In the genomic region with DNA sequence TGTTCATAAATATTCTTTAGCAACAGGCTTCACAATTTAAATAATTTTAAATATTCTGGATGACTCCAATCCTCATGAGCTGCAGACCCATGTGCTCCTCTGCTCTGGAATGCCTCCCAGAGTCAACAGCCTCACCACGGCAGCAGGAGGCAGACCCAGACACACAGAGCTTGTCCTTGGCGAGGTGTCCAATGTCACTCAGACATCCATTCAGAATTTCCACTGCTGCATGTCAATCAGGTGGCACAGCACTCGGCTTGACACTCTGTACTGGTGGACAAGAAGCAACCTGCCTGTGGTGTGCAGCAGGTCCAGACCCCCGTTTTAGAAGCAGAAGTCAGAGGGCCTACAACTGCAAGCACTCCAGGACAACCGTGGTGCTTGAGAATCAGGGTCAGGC, we compare ENCODE assay signal across 20 mouse cellular contexts. TPM values are rescaled to one million over a fixed set of nuclear protein-coding genes. Genes with fewer than 3 reads are reported as not detected.
A peak's percentile ranks its signal among the peaks of the same experiment; 100 is the strongest.
DNase-seq lines count a peak whose midpoint lies in the region; ATAC-seq lines count a peak whose summit lies in the region.
"Had no signal": no experiment of that assay in that cellular context is flagged by ENCODE, and none has a peak within 500 bp of the region (broad histone marks: within the 10 kb centered on the region; RNA-seq: fewer than 3 reads in every experiment).

No protein-coding gene starts in this region.

- peaks cover 6% of the 10 kb centered on the region for H3K4me1 ChIP-seq in heart, embryonic 12.5 days (replicated peaks)
- peaks cover 4% of the 10 kb centered on the region; the same call in 1 of the 2 replicates for H3K4me1 ChIP-seq in heart, embryonic 15.5 days (replicated peaks)
- H3K4me1 ChIP-seq: embryonic facial prominence, embryonic 12.5 days; forebrain, embryonic 15.5 days; intestine, embryonic 15.5 days; kidney, embryonic 15.5 days had no signal

- no peak overlapping the region for H3K4me2 ChIP-seq in heart, embryonic 12.5 days
- H3K4me2 ChIP-seq in heart, embryonic 15.5 days = no peak overlapping the region
- H3K4me2 ChIP-seq: embryonic facial prominence, embryonic 12.5 days; forebrain, embryonic 15.5 days; hindbrain, embryonic 14.5 days; intestine, embryonic 15.5 days; kidney, embryonic 15.5 days had no signal

- H3K9ac ChIP-seq in heart, embryonic 12.5 days = no peak overlapping the region
- H3K9ac ChIP-seq in heart, embryonic 15.5 days = no peak overlapping the region
- H3K9ac ChIP-seq: embryonic facial prominence, embryonic 12.5 days; forebrain, embryonic 15.5 days; hindbrain, embryonic 14.5 days; intestine, embryonic 15.5 days; kidney, embryonic 15.5 days had no signal

- ATAC-seq in heart, embryonic 12.5 days (ENCODE audit: insufficient number of reproducible peaks, low FRiP score) = peak; percentile 66
- ATAC-seq in heart, embryonic 15.5 days (replicated peaks; ENCODE audit: insufficient number of reproducible peaks, insufficient read depth, low FRiP score, low read depth) = peak; percentile 84
- no peak for ATAC-seq in monocyte, adult 5-6 weeks (replicated peaks; ENCODE audit: insufficient number of reproducible peaks, low FRiP score, low TSS enrichment, poor library complexity, severe bottlenecking)
- ATAC-seq: intestine, embryonic 15.5 days; Patski had no signal

- no peaks in the 10 kb centered on the region for H3K9me3 ChIP-seq in heart, embryonic 12.5 days (replicated peaks)
- H3K9me3 ChIP-seq in heart, embryonic 15.5 days (replicated peaks) = no peaks in the 10 kb centered on the region
- H3K9me3 ChIP-seq: embryonic facial prominence, embryonic 12.5 days; forebrain, embryonic 15.5 days; intestine, embryonic 15.5 days; kidney, embryonic 15.5 days had no signal

- DNase-seq in heart, adult 18-20 months = peak; percentile 25 to 29
- DNase-seq in heart, postnatal 36 days = no peak
- peak; percentile 48 for DNase-seq in heart, postnatal 4 days
- DNase-seq in gastrocnemius, postnatal 25 days = no peak
- DNase-seq: adrenal gland, adult 2 months; adrenal gland, postnatal 36 days; cerebellum, adult 11 months; cerebellum, adult 8-10 months; cerebellum, postnatal 14 days; kidney, adult 2 months had no signal

- 46% methylated on average over 5 of the region's 5 CpGs for WGBS in heart, embryonic 12.5 days
- WGBS in heart, embryonic 15.5 days = 45% methylated on average over 5 of the region's 5 CpGs

- peaks cover 70% of the 10 kb centered on the region for H3K36me3 ChIP-seq in heart, embryonic 12.5 days
- H3K36me3 ChIP-seq in heart, embryonic 15.5 days = peaks cover 51% of the 10 kb centered on the region

- no peak overlapping the region for H3K4me3 ChIP-seq in heart, embryonic 12.5 days
- H3K4me3 ChIP-seq in heart, embryonic 15.5 days = no peak overlapping the region
- H3K4me3 ChIP-seq: embryonic facial prominence, embryonic 12.5 days; forebrain, embryonic 15.5 days; intestine, embryonic 15.5 days; kidney, embryonic 15.5 days had no signal

- intact Hi-C loops in heart, postnatal 36 days (cut with DNase I) = no loop called here

- H3K27me3 ChIP-seq in heart, embryonic 12.5 days (replicated peaks) = no peaks in the 10 kb centered on the region
- no peaks in the 10 kb centered on the region for H3K27me3 ChIP-seq in heart, embryonic 15.5 days
- H3K27me3 ChIP-seq: CH12.LX; embryonic facial prominence, embryonic 12.5 days; forebrain, embryonic 15.5 days; intestine, embryonic 15.5 days; kidney, embryonic 15.5 days; Patski had no signal

- peak overlapping the region; percentile 92 for H3K27ac ChIP-seq in heart, embryonic 12.5 days (ENCODE audit: poor library complexity, severe bottlenecking)
- peak overlapping the region; percentile 76 for H3K27ac ChIP-seq in heart, embryonic 15.5 days
- H3K27ac ChIP-seq: embryonic facial prominence, embryonic 12.5 days; forebrain, embryonic 15.5 days; hindbrain, embryonic 14.5 days; intestine, embryonic 15.5 days; kidney, embryonic 15.5 days had no signal

RNA-seq across cellular contexts. Expression of a gene that starts 35.3 kb away (rescaled TPM):
- total RNA-seq in heart, adult 18-20 months (2021) = 10 to 100 TPM; 47.1 to 49.1 TPM
- total RNA-seq in heart, postnatal 36 days (2021) = 10 to 100 TPM; 41.4 to 48.9 TPM
- 77.9 and 81.6 TPM in 2 replicates for polyA plus RNA-seq in heart, embryonic 12.5 days (2016; fragmentation: Nextera tagmentation; extraction: Ambion mirVana)
- 53.0 and 73.0 TPM in 2 replicates for polyA plus RNA-seq in heart, embryonic 15.5 days (2015; fragmentation: Nextera tagmentation; extraction: Ambion mirVana)
- 10 to 100 TPM; 48.9 to 50.9 TPM for total RNA-seq in heart, postnatal 4 days (2021)
- 73.1 to 84.0 TPM (median 80.0 TPM) in 3 replicates for total RNA-seq in monocyte, adult 5-6 weeks (2017)
- total RNA-seq in gastrocnemius, postnatal 25 days (2021) = 10 to 100 TPM; 37.8 to 39.2 TPM

RNA-seq across cellular contexts. Expression of a gene that starts 36.1 kb away (rescaled TPM):
- 10 to 100 TPM; 10.4 to 11.1 TPM for total RNA-seq in heart, adult 18-20 months (2021)
- 10 to 100 TPM; 12.8 to 14.4 TPM for total RNA-seq in heart, postnatal 36 days (2021)
- 3.9 and 4.0 TPM in 2 replicates for polyA plus RNA-seq in heart, embryonic 12.5 days (2016; fragmentation: Nextera tagmentation; extraction: Ambion mirVana)
- 3.1 and 4.0 TPM in 2 replicates for polyA plus RNA-seq in heart, embryonic 15.5 days (2015; fragmentation: Nextera tagmentation; extraction: Ambion mirVana)
- total RNA-seq in heart, postnatal 4 days (2021) = 10 to 100 TPM; 23.1 to 25.0 TPM
- 4.9 to 16.1 TPM (median 9.2 TPM) in 3 replicates for total RNA-seq in monocyte, adult 5-6 weeks (2017)
- total RNA-seq in gastrocnemius, postnatal 25 days (2021) = 1 to 10 TPM; 6.0 to 6.2 TPM

Comparison
In these comparisons a context has a peak if more than half of its experiments do, and no peak if none do; other contexts are left out.
1. DNase-seq: peak in heart, adult 18-20 months (2 of 2) and heart, postnatal 4 days (single experiment); none in heart, postnatal 36 days (0 of 2) and gastrocnemius, postnatal 25 days (single experiment).